Mouse (Mus musculus) heart, adult 2 months (tissue): ENCODE data around the gene Shank1.

ENCODE experiments used
- CTCF ChIP-seq: fragments of 200-600 bp; IDR thresholded peaks from 2 replicates; pipeline ENCODE4 v1.8.1; 2022; ENCODE audit warnings: antibody characterized with exemption, mild to moderate bottlenecking, moderate library complexity
- EP300 ChIP-seq: fragments of 200-500 bp; IDR thresholded peaks from 2 replicates; pipeline ENCODE4 v1.6.1; 2011; ENCODE audit warnings: low read depth, low read length, control low read depth; ENCODE audit not compliant: insufficient read depth
- POLR2A ChIP-seq: fragments of 200-500 bp; IDR thresholded peaks from 2 replicates; pipeline ENCODE4 v1.6.1; 2011; ENCODE audit warnings: mild to moderate bottlenecking, low read depth, low read length, control low read depth; ENCODE audit not compliant: insufficient read depth

- TF ChIP-seq POLR2A (no peak), EP300 (no peak), CTCF (no peak)
Observed at GRCm38 (mm10) chr7:44261147-44261546, 48.9 kb upstream of the Shank1 start, which contains the start of gene Gm15517.
